Comparison of ENCODE assay signal across 8 mouse cellular contexts in the genomic region with DNA sequence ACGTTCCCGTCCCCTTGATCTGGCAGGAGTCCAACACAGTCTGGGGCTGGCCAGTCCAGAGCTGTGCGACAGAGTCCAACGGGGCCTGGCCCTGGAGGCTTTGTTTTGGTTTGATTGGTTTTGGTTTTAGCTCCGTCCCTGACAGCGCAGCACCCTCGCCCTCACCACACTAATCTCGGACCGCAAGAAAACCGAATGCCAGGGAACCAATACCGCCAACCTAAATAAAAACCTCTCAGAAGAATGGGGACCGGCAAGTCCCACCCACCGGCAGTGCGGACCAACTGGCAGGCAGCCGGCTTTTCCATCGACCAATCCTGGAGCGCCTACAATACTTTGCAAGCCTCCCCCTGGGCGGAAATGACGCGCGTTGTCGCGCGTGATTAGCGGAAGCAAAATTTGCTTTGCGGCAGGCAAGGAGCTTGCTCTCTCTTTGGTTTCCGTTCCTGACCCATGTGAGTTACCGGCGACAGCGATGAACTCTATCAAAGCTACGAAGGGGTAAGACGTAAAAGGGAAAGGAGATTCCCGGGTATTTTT. TPM values are rescaled to one million over a fixed set of nuclear protein-coding genes. Genes with fewer than 3 reads are reported as not detected.
DNase-seq lines count a peak whose midpoint lies in the region; ATAC-seq lines count a peak whose summit lies in the region.

A gene (plus strand): TSS at position 395 of the 540 bp plus-strand sequence.

- H3K27me3 ChIP-seq in intestine, embryonic 14.5 days (replicated peaks; ENCODE audit: control insufficient read depth, insufficient read depth, low read length): no peaks in the 10 kb centered on the region

- ATAC-seq in intestine, embryonic 14.5 days (replicated peaks; ENCODE audit: low FRiP score, low TSS enrichment, low read depth): peak; percentile 99

- DNase-seq in adrenal gland, adult 18-20 months (ENCODE audit: low spot score in 2 of 2): peak; percentile 83 to 87
- peak; percentile 96 for DNase-seq in embryo, embryonic 11 days
- DNase-seq in gastrocnemius, postnatal 25 days: peak; percentile 95
- peak; percentile 86 for DNase-seq in intestine, embryonic 14.5 days (ENCODE audit: low spot score)
- DNase-seq in left cerebral cortex, postnatal 14 days (ENCODE audit: low spot score in 2 of 2): peak; percentile 94 to 97
- DNase-seq in mesoderm, embryonic 11.5 days (ENCODE audit: low read depth, low spot score): peak; percentile 96
- DNase-seq in right cerebral cortex, postnatal 36 days (ENCODE audit: low spot score in 2 of 2): peak; percentile 93 to 94
- peak; percentile 90 for DNase-seq in yolk sac, embryonic 10.5 days (ENCODE audit: low spot score)

- H3K9me3 ChIP-seq in intestine, embryonic 14.5 days (ENCODE audit: control insufficient read depth, low read length): no peaks in the 10 kb centered on the region

- H3K4me1 ChIP-seq in intestine, embryonic 14.5 days (replicated peaks; ENCODE audit: control insufficient read depth, insufficient read depth, low read length): peaks cover 4% of the 10 kb centered on the region; the same call in 1 of the 2 replicates

- peak within 1 kb of the TSS; percentile 65 for H3K27ac ChIP-seq in intestine, embryonic 14.5 days (ENCODE audit: low read depth)

- WGBS in intestine, embryonic 14.5 days: 6% methylated on average over 33 of the region's 33 CpGs

- intact Hi-C loops in left cerebral cortex, postnatal 14 days (cut with DNase I): loop anchor here (10.0 kb wide), 1 partner anchor 262 kb away; no protein-coding TSS in a partner anchor

- H3K9ac ChIP-seq in intestine, embryonic 14.5 days (ENCODE audit: low read length): peak within 1 kb of the TSS; percentile 49

- peak within 1 kb of the TSS; percentile 55 for H3K4me2 ChIP-seq in intestine, embryonic 14.5 days (ENCODE audit: low read length)

- 0 out of 2 replicates have a peak, but pooled peaks cover 3% of the 10 kb centered on the region for H3K36me3 ChIP-seq in intestine, embryonic 14.5 days (ENCODE audit: control insufficient read depth, insufficient read depth, low read length)

- H3K4me3 ChIP-seq in intestine, embryonic 14.5 days (ENCODE audit: low read depth, low read length): peak within 1 kb of the TSS; percentile 56

RNA-seq across cellular contexts. Expression of the gene that starts here (rescaled TPM):
- total RNA-seq in adrenal gland, adult 18-20 months (2021): 10 to 100 TPM; 17.6 to 18.3 TPM
- 10 to 100 TPM; 11.5 to 12.7 TPM for total RNA-seq in gastrocnemius, postnatal 25 days (2021)
- polyA plus RNA-seq in intestine, embryonic 14.5 days (2014; fragmentation: Nextera tagmentation; extraction: Ambion mirVana): 17.0 and 19.6 TPM in 2 replicates
- 10 to 100 TPM; 14.9 to 15.9 TPM for total RNA-seq in left cerebral cortex, postnatal 14 days (2021)

Comparison
In these comparisons a context has a peak if more than half of its experiments do, and no peak if none do; other contexts are left out.
1. Peak in every context shown above with its lines: DNase-seq, ATAC-seq, H3K4me3 ChIP-seq and H3K27ac ChIP-seq.